Mouse (Mus musculus): ENCODE measurements around the gene Rps21.
"Not testable (repeated sequence)": the region's sequence is repeated elsewhere in the genome, so short reads cannot be mapped to it uniquely, and the experiment has no call there.

Rps21 gene

DNA sequence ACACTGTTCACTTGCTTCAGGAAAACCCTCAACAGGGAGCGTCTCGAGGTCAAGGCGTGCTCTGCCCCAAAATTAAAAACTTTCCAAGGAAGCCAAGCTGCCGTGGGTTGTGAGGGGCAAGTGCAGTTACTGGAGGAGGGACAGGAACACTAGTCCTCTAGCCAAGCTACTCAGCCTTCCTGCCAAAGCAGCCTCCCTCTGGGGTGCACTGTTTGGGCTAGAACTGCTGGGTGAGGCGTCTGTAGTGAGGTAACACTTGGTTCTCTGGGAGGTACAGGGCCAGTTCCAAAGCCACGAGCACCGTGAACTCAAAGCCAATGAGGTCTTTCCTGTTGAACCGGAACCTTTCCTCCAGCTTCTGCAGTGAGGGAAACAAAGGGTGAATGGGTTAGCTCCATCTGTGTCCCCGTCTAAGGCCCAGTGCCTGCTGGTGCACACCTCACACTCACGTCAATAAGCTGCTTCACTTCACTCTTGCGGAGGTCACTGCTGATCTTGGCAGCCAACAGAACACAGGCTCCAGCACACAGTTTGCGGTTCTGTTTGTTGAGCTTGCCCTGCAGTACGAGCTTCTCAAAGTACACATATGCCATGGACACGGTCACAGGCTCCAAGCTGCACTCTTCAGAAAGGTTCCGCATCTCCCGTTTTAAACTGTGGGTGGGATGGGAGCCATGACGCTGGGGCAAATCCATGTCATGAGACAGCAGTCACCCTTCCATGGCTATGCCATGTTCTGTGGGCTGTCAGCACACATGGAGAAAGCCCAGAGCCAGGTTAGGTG lies 2.8 kb downstream of the Rps21 start:
- not testable (repeated sequence) for DNase-seq

DNA sequence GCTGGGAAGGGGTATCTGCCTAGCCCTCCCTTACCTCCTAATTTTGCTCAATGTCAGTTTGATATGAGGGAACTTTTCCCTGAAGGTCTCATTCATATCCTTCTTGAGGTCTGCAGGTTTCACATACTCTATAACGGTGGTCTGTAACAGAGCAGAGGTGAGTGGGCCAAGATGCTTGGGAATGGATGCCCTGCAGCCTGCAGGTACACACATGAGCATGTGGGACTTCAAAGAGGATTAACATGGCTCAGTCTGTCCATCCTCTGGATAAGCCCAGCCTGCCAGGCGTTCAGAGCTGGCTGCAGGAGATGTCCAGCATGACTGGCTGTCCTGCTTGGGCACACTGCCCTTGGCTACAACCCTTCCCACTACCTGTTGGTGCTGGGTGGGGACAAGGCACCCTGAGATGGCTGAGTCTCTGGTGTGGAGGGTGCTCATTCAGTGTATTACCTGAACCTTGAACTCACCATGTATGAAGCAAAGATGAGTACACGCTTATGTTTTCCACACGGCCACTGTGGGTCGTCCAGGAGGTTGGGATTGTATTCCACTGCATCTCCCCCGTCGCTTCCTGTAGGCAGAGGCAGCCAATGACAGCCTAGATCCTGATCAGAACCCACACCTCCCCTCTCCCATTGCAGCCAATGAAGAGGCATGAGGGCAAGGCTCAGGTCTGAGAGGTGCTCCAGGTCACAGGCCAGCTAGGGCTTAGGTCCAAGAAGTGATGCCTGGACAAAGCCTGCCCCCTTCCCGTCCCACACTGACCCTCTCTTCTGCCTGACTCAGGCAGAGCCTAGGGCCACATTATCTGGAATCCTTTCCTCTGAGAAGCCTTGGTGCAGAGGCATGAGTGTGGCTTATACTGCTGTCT lies 3.7 kb downstream of the Rps21 start:
- no peak for DNase-seq

DNA sequence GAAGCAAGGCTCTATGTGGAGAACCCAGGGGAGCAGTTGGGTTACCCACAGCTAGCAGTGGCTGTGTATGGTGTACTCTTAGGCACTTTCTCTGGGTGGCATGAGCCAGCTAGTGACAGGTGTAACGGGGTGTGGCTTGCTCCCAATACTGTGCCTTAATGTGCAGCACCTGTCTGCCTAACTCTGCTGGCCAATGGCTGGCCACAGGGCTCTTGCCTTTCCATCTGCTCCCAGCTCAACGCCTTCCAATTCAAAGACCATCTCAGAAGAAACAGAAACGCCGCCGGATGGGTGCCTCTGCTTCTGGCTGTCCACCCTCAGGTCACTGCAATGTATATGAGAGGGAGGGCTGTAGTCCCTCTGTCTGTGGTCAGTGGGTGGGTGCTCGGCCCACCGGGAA lies 4.7 kb downstream of the Rps21 start:
- DNase-seq: no peak

DNA sequence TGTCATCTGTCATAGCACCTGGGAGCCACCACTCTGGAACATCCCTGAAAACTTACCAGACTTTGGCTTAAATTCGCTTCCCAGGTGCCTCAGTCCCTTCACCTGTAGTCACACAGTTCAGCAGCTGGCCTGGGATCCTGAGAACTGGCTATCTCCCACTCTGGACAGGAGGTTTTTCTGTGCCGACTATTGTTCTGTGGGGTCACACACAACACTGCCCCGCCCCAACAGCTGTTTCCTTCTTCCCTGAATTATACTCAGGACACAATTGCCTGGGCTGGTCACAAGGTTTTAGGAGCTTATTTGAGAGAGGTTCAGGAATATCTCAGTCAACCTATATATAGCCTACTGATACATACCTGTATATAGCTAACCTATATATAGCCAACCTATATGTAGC lies 5.3 kb downstream of the Rps21 start:
- no peak for DNase-seq

DNA sequence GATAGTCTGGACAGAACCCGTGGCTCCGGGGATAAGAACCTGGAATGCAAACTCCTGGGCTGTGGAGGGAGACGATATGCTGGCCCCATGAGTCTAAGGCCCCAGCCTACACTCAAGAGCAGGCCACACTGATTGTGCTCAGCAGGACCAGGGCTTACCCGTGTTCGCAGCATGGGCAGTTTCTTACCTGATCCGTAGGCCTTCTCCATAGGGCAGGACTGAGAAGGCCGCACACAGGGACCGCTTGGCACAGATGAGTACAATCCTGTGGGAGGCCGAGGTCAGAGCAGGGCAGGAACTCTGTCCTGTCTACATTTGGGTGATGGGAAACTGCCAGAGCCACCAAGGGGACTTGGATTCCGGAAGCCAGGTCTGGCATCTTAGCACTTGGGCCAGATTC lies 5.7 kb downstream of the Rps21 start:
- no peak for DNase-seq

DNA sequence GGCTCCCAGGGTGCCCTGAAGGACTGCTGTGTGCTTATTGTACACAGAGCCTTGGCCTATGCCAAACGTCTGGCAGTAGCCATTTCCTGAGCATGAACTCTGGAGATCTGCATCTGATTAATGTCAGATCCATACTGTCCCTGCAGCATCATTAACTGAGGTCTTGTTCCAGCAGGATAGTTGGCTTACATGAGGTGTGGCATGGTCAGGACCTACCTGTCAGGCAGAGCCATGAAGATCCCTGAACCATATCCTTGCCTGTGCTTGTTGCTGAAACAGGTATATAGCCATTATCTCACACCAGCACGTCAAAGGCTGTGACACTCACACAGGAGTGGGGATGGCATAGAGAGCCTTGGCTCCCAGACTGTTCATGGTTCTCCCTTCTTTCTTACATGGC lies 10.8 kb downstream of the Rps21 start:
- DNase-seq: no peak

DNA sequence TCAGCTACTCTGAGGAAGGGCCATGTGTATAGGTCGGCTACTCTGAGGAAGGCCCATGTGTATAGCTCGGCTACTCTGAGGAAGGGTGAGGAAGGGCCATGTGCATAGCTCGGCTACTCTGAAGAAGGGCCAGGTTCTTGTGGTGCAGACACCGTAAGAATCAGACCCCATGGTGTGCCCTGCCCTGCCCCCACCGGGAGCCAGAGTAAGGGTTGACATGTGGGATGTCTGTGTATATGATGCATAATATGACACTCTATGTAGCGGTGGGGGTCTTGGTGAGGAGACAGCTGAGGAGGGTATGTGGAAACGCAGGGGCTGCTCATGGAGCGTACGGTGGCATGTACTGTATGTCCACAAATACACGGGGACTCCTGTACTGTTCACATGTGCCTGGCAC lies 12.2 kb downstream of the Rps21 start:
- no peak for DNase-seq

DNA sequence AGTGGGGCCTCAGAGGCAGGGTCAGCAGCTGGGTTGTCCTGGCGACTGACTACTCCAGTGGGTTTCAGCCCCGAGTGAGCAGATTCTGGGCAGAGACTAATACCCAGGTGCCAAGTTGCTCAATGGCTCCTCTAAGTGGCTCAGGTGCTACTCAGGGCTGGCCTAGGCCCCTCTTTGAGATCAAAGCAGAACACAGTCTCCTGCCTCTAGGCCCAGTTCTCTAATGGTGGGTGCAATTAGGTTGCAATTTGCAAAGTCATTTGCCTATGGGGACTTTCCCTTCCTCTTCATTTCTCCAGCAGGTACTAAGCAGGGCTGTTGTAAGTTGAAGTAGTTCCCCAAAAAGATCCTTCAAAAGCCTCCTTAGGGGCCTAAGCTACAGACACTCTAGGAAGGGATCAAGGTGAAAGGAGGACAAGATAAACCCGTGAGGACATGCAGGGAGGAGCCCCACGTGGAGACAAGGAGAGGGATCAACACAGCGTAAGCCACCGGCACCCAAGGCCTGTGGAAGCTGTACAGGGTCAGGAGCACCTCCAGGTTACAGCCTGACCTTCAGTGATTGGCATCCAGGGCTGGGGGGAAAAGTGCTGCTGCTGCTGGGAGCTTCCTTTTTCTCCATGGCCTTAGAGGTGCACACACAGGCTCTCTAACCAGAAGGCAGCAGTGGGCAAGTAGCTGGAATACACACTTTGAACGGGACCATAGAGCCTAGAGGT lies 13.5 kb downstream of the Rps21 start:
- DNase-seq: no peak

DNA sequence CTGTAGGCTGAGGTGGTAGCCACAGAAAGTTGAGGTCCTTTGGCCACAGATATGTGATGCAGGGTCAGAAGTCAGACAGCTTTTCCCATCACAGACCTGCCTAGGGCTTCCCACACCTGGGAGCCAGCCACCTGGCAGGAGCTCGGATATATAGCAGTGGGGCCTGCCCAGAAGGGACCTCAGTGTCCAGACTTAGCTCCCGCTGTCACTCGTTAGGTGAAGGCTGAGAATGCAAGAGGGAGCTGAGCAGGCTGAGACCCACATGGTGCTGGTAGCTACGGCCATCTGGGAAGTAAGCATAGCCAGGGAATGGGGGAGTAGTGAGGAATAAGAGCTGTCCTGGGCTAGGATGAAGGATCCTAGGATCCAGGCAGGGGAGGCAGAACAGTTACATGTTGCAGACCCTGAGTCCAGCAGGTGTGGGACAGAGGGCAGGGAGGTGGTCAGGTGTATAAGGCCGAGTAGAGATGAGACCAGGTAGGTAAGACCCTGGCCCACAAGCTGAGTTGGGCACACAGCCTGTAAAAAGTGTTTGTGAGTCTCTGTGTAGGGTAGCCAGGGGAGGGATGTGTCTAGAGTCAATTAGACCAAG lies 14.7 kb downstream of the Rps21 start:
- DNase-seq: no peak

DNA sequence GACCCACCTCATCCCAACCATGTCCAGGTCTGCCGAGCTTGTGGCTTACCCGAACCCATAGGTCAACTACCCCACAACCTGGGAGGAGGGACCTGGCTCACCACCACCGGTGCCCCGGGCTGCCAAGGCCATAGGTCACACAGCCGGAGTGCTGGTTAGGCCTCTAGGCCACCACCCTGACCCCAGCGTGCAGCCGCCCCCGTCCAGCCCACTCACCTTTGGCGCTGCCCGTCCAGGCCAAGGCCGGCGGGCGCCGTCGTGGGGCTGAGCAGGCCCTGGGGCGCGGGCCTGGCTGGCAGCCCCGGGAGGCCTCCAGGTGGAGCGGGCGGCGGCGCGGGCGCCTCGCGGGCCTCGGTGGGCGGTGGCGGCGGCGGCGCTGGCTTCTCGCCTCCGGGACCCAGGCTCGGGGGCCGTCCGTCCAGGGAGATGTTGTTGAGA lies 15.7 kb downstream of the Rps21 start:
- DNase-seq: no peak

DNA sequence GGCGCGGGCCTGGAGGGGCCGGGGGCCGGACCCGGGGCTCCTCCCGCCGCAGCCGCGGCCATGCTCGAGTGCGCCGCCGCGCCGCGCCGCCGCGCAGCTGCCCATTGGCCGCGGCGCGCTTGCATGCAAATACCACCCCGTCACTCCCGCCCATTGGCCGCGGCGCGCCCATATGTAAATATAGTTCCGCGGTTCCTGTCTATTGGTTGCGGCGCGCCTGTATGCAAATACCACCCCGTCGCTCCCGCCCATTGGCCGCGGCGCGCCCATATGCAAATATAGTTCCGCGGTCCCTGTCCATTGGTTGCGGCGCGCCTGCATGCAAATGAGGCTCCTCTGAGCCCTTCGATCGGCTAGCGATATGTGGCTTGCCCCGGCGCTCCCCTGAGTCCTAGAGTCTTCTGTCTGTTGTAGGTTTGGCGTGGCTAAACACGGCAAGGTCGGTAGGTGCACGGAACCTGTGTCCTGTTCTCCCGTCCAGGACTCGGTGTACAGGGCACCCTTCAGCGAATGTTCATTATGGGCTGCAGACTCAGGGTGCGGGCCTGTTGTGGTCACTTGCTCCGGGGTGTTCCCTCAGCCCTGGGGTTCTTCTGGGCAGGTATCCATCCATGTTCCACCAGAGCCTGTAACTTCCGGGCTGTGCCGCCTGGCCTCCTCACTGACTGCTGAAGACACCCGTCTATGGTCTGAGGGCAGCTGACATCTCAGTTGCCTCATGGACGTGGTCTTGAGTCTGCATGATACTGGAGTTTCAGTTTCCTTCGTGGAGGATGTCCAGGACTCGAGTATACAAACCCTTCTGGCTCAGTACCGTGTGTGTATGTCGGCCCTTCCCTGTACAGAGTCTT lies 16.4 kb downstream of the Rps21 start, which contains the start of gene Cables2:
Cables2 (minus strand) TSS at position 103 of the 851 bp plus-strand sequence.
- peak; percentile 99 for DNase-seq

DNA sequence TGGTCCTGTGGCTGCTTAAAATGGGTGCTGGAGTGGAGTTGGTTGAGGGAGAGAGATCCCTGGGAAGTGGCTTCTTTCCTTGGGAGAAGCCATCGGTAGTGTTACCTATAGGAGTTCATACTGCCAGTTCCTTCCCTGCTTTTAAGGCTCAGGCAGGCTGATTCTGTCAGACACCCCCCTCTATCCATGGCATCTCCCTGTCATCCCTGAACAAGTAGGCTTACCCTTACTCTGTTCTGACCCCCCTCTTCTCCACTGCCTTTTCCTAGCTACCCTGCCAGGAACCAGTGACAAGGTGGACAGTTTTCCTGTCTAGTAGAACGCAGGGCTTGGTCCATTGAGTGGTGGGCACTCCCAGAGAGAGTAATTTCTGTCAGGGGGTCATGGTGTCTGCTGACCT lies 17.3 kb downstream of the Rps21 start:
- no peak for DNase-seq

DNA sequence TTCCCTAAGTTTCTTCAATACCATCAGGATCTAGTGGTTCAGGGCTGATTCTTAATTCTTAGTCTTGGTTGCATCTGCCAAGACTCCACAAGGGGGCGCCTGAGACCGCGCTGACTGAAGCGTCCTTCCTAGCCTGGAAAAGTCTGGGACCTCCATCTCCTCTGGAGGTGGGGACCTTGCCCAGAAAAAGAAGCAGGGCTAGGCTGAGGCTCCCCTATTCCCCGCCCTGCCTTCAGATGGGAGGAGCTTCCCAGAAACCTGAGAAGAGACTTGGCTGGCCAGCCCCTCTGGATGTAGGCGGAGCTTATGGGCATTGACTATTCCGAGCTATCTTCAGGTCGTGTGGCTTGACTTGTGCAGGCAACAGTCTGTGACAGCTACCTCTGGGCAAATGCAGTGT lies 18.7 kb downstream of the Rps21 start:
- peak; percentile 92 for DNase-seq

DNA sequence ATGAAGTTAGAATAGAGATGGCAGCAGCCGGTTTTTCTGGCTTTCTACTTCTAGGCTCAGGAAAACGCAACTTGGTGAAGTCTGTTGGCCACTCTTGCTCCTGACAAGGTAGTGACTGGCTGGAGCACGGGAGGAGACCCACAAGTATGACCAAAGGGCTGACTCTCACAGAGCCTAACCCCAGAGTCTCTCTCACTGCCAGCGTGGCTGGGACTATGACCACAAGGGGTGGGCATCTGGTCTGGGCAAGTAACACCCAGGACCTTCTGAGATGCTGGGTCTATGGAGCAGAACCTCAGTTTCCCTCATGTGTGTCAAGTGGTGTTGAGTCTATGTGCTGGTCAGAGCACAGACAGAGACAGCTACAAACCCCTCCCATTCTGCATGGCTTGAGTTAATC lies 19.2 kb downstream of the Rps21 start:
- no peak for DNase-seq

DNA sequence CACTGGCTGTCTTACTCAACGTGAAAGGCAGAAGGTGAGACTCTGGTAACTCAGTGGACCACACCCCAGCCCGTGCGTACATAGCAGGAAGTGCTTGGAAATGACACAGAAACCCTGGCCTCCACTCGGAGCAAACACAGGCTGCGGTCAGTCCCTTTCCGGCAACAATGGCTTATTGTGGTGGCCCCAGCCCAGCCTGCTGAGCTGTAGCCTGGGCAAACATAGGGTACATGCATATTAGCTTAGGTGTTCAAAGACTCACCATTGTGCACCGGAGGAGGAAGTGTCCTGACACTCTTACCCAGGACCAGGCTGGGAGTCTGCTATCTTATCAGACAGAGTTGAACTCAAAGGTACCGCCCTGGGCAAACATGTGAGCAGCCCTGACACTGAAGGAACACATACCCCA lies 19.7 kb downstream of the Rps21 start:
- DNase-seq: no peak

DNA sequence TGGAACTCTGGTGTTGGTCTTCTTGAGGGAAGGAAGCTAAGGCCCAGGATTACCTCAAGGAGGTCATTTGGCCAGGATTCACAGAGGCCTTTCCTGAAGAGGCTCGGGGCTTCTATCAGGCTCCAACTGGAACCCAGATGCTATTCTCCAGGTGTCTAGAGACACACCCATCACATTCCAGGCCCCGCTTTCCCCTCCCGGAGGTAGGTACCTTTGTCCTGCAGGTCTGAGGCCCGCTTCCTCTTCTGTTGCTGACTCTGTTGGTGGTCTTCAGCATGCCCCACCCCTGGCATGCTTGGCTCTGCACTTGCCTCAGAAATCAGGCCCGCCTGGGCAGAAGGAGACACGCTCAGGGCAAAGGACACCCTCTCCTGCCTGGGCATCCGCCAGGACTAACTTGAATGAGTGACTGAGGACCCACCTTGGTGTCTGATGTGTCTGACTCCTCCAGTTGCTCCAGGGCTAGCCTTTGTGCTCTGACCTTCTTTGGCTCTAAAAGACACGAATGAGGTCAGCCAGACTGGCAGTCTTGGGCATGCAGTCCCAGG lies 20.7 kb downstream of the Rps21 start:
- DNase-seq: no peak

DNA sequence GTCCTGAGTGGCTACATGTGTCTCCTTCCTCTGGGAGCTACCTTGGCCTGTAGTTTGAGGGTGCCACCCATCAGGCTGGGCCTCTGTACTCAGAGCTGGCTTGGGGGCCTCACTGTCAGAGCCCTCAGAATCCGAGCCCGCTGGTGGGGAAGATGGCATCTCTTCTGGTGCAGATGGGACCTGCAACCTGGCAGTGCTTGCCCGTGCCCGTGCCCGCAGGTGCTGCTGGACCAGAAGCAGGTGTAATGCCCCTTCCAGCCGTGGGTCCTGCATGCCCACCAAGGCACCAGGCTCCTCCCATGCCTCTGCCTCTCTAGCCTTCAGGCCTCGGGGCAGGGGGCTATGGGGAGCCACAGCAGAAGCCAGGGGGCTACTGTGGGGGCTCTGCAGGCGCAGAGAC lies 22.1 kb downstream of the Rps21 start:
- DNase-seq: no peak

DNA sequence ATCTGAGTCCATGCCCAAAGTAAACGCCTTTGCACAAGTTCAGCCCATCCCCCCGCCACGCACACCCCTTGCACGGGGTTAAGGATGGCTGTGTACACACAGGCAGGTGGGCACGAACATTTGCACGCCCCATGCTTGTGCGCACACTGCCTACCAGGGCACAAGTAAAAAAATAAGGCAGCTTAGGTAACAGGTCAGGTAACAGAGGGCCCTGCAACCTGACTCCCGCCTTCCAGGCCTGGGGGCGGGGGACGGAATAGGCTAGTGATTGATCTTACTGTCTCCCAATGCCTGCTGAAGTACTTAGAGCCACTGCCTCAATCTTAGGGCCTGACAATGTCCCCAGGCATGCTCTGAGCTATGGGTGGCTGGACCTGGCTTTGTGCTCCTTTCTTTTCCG lies 31.8 kb downstream of the Rps21 start:
- no peak for DNase-seq

DNA sequence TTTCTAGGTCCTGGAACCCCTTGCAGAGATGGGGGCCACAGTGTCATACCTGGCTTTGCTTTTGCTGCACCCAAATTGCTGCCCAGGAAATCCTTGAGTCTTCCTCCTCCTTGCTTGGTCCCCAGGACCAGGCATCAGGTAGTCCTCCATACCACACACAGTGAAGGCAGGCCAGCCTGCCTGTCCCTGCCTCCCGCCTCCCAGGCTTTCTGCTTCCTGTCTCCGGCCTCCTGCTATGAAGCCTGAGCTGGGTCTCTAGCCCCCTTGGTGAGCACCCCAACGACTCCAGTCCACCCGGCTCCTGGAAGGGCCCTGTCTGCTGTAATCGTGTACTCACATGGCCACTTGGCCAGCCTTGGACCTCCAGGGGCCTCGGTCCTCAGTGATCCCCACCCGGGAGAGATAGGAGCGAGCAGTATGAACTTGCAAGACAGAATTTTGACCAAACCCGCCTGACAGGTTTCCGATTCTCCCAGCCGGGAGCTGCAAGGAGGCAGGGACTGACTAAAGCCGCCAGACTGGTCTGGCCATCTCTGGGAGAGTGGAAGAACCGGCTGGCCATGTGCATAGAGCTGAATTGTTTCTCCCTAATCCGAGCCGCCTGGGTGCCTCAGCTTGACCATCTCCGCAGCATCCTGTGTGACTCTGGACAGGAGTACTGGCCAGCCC lies 32.4 kb downstream of the Rps21 start, which contains the start of gene Rbbp8nl:
Rbbp8nl (minus strand) TSS at position 440 of the 669 bp plus-strand sequence.
- DNase-seq: no peak

DNA sequence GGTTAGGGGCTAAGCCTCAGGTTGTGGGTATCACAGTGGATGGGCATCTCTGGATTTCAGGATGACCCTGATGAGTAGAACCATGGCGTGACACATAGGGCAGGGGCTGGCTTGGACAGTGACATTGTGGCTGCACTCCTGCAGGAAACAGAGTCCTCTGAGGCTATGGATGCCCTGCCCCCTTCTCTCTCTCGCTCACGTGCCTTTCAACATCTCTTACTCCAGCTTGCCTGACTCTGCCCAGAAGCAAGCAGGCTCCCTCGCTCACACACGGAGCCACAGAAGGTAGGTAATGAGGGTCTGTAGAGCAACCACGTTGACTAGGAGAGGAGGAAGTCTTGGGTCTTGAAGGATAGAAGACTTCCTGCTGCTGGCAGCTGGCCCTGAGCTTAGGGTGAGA lies 33.3 kb downstream of the Rps21 start:
- DNase-seq: no peak

DNA sequence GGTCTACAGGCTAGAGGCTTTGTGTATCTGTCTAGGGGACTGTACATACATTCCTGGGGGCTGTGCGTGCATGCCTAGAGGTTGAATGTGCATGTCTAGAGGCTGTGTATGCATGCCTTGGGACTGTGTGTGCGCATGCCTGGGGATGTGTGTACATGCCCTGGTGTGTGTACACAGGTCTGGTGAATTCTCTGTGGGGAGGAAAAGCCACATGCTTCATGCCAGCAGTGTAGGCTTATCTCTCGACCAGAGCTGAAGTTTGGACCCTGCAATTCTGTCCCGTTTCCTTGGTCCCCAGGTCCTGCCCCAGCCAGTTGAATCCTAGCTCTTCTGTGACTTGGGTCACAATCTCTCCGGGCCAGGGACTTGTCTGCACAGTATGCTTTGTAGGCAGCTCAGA lies 34.4 kb downstream of the Rps21 start:
- DNase-seq: no peak

Data from retina, postnatal 1 day (tissue).